Mouse (Mus musculus) spleen, adult 2 months (tissue): Measurements from ENCODE around the gene Tgfb1i1.

Experiments
- CTCF ChIP-seq: fragments of 200-500 bp; IDR thresholded peaks from 2 replicates; pipeline ENCODE4 v1.5.1; 2011; ENCODE audit warnings: mild to moderate bottlenecking, inconsistent platforms; ENCODE audit not compliant: insufficient read depth, insufficient read length, insufficient replicate concordance; ENCODE audit errors: extremely low read depth
- POLR2A ChIP-seq: fragments of 200-500 bp; IDR thresholded peaks from 2 replicates; pipeline ENCODE4 v1.6.1; 2011; ENCODE audit warnings: low read depth, low read length, inconsistent platforms

DNA sequence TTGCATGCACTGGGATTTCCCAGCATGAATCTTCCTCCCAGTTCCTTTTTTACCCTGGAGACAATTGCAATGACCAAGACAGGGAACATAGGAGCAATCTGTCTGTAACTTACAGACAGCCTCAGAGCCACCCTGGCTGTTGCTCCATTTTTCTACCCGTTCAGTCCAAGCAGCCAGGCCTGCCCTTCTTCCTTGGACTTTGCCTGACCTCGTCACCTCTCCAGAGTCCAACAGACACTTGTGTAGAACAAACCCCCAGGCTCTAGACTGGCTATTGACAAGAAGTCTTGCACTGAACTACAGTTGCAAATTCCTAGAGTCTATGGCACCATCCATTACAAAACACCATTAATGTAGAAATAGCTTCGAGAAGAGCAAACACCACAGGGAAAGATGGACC, 36.8 kb upstream of the Tgfb1i1 start:
- TF ChIP-seq CTCF, result no peak
- no peak for TF ChIP-seq POLR2A
